Mouse (Mus musculus) spleen, postnatal 4 days (tissue): Measurements from ENCODE around the gene Litaf.
"Not testable (repeated sequence)": the region's sequence is repeated elsewhere in the genome, so short reads cannot be mapped to it uniquely, and the experiment has no call there.

Experiments used
- DNase-seq, 2 experiments: peaks; one replicate each; pipeline ENCODE4 v3.0.0; 2022; ENCODE audit warnings: low spot score in 2 of 2

Litaf gene

DNA sequence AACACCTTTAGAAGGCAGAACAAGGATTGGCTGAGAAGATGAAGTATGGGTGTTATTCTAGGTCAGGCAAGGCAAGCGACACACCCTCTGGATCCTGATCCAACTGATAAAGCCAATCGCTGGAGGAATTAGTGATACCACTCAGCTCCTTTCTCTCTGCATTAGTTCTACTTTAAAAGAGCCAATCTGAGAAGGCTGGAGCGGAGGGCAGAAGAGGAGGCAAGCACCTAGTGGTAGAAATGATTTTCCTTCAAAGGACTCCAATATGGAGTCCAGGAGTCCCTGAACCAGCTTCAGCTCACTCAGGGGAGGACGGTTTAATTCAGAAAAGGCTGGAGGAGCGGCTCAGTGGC, 74.2 kb downstream of the Litaf start:
- no peak for DNase-seq

DNA sequence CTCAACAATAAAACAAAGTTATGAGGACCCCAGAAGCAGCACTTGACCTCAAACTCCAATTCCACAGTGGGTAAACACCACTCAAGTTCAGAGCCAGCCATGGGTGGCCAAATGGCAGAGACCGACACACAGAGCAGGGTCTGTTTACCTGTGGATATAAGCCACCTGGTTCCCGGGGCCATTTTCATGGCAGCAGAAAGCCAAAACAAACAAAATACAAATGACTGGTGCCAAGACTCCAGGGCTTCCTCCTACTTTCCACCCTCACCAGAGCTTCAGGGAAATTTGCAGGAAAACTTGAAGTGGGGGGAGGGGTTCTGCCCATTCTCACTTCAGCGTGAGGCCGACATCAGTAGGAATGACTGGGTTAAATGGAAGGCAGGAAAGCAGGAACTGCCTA, 75.2 kb downstream of the Litaf start:
- no peak for DNase-seq

DNA sequence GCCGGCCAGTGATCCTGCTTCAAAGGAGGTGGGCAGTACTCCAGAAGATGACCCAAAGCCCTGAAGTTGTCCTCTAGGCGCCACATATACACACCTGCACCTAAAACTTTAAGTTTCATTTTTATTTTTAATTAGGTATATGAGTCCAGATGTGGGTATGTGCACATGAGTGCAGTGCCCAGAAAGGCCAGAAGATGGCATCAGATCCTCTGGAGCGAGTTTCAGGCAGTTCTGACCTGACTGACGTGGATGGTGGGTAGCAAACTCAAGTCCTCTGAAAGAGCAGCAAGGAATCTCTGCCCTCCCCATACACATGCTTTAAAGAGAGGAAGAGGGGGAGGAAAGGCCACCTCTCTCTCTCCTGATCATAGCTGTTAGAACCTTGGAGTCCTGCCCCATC, 76.1 kb downstream of the Litaf start:
- peak in 1 of 2 experiments; percentile 29 for DNase-seq

DNA sequence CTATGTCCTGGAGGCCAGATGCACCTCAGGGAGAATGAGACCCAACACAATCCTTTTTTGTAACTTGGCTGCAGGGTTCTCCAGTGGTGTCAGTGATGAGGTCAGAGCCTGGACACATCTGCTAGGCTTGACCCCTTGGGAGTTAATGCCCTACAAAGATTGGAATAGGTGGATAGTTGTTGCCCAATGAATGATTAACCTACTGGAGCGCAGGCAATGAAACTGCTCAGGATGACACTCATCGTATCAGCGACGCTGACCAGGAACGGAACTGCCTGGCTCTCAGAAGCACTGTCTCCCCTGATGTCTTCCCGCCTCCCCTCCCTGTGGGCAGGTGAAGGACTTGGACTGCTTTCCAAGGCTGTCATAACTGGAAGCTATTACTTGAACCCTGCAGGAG, 76.6 kb downstream of the Litaf start:
- DNase-seq, result no peak

DNA sequence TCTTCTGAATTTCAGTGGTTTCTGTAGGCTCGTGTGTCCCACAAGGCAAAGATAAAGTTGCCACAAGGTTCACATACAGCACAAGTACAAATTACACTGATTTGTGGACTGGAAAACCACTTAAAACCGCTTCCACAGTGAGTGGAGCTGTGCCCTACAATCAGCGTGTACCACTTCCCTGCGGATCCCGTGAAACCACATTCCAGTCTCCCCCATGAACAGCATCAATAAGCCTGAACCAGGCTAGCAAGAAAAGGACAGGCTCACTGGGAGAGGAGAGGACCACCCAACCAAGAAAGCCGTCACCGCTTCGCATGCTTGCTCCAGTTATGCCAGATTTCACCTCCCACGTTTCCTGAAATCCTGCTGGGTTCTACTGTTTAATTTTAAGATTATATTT, 77.7 kb downstream of the Litaf start:
- no peak for DNase-seq

DNA sequence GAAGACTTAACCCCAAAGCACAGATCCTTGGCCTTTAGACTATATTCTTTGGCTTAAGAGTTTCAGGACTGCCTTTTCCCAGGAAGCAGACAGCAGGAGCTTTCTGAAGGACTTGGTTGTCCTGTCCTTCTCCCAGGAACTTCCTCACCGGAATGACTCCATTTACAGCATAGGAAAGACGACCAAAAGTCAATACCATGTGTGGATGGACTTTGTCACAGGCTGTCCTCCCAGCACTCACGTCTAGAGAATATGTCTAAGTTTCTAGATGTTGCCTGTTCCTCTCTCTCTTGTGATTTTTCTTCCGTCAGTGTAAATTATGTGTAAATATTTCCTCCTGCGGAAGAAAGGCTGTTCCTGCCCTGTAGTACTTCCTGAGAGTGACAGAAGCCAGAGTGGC, 81.4 kb downstream of the Litaf start:
- DNase-seq, result no peak

DNA sequence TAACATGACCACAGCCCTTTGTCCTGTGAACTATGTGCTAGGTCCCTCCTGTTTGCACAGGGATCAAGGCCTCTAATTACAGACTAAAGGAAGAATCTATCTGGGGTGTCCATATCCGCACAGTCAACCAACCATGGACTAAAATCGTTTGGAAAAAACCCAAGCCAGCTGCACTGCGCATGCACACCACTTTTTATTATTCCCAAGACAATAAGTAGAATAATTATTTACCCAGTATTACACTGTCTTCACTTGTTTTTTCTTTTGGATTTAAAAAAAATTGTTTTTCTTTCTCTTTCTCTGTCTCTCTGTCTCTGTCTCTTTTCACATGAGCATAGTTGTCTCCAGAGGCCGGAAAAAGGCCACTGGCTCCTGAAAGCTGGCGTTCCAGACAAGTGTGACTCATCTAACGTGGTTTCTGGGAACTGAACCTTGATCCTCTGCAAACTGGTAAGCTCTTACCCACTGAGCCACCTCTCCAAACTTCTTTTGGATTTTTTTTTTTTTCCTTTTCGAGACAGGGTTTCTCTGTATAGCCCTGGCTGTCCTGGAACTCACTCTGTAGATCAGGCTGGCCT, 84.4 kb downstream of the Litaf start:
- no peak for DNase-seq

DNA sequence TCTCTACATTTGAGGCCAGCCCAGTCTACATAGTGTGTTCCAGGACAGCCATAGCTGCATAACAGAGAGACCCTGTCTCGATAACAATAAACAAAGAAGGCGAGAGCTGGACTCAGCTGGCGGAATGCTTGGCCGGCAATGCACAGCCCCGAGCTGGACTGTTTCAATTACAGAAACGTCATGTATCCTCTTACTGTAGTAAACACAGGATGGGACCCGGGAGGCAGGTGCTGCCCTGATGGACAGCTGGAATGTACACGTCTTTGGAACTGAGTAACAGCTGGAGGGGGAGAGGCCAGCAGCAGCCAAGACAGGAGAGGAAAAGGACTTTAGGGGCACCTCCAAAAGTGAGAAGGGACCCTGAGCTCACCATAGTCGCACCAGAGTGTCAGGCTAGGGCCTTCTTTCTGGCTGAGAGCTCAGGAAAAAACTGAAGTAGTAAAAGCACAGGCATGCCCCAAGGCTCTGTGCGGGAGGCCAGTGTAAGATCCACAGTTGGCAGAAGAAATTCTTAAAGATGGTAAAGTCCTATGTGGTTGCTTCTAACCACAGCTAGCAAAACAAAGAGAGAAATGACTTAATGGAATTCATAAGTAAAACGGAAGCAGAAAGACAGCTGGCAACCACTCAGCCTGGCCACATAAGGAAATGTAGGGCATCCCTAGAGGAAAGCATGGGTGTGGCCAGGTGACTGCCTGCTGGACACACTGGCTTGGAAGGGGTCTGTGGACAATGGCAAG, 86.7 kb downstream of the Litaf start:
- DNase-seq, result no peak

DNA sequence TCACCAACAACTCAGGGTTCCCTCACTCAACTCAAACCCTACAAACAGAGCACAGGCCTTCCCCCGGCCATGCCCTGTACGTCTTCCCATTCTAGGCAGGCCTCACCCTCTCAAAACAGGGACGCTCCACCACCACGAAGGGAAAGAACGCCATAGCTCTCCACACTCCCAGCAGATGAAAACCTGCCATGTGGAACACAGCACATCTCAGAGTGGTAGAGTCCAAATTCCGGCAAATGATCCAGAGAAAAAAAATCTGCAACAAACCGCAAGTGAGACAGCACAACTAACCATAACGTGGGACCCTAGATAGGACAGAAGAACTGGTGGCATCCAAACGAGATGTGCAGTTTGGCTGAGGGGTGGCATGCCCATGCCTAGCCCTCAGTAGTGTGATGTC, 88.1 kb downstream of the Litaf start:
- DNase-seq, result no peak

DNA sequence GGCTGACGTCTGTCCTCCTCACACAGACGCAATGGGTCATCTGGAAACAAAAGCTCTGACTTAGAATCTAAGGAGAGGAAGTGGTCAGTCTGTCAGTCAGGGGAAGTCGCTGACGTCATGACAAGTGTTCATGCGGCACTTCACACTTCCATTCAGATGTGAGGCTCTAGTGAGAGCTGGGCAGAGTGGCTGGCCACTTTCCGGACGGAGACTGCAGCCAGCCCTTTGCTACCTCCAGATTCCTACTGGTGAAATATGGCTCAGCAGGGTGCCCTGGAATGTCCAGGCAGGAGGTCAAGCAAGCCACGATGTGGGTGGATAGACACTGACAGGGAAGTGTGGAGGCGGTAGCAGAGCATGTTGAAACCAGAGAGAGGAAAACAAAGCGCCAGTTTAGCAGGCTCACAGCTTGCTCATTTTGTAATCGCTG, 89.7 kb downstream of the Litaf start:
- DNase-seq, result no peak

DNA sequence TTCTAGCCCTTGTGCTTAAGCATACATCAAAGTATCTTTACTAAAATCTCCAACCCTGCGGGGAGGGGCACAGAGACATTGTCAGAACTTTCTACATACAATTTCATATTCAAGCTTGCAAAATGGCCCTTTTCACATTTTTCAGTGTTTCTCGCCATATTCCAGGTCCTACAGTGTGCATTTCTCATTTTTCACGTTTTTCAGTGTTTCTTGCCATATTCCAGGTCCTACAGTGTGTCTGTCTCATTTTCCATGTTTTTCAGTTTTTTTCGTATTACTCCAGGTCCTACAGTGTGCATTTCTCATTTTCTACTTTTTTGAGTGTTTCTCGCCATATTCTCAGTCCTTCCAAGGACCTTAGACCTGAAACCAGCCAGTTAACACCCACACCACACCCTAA, 91.0 kb downstream of the Litaf start:
- peak in 1 of 2 experiments; percentile 78 for DNase-seq

DNA sequence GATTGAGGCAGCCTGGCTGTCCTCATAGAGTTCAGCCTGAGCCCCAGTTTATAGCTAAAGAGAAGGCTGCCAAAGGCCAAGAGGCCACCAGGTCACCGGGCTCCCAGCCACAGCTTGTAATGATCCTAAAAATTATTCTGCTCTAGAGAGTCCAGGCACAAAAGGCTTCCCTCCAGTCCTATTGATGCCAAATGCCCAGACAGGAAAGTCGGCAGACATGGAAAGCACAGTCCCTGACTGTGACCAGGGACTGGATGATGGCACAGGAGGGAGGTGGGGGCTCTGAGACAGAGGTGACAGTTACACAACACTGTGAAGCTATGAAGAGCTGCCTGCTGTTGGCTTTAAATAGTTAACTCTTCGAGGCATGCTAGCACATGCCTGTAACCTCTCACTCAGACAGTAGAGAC, 91.9 kb downstream of the Litaf start:
- DNase-seq, result no peak

DNA sequence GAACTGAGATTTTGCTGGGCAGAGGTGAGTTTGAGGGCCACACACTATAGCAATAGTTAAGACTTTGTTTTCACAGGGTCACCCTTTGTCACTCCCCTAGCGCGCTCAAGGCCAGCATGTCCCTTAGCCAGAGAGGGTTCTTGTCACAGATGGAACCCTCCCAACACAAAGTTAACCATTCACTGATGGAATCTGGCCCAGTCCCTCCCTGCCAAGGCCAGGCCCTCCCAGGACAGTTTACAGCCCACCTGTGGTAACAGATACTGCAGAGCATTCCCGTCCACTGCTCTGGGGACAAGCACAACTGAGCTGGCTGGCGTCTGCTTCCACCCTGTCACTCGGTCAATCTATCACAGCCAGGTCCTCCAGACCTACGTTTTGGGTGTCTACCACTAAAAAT, 93.7 kb downstream of the Litaf start:
- DNase-seq, result no peak

DNA sequence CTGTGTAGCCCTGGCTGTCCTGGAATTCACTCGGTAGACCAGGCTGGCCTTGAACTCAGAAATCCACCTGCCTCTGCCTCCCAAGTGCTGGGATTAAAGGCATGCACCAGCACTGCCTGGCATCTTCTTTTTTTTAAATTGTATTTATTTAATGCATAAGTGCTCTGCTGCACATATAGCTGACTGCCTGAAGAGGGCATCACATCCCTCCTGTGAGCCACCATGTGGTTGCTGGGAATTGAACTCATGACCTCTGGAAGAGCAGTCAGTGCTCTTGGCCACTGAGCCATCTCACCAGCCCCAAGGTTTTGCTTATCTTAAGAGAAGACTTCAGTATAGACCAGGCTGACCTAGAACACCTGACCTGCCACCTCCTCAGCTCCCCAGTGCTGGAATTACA, 96.0 kb downstream of the Litaf start:
- not testable (repeated sequence) for DNase-seq

DNA sequence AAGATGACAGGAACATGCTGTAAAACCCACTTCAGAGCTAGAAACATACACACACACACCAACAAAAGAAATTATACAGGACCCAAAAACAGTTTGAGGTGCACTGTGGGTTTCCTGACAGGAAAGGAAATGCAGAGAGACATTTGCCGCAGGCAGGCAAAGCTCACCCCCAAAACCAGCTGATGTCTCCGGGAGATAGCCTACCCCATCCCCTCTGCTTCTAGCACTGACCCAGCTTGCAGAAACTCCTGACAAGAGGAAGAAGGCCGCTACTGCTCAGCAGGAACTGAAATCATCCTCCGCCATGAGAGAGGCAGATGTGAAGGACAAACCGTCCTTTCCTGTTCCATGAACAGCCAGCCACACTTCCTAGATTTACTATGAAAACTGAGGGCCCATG, 96.6 kb downstream of the Litaf start:
- DNase-seq, result no peak

DNA sequence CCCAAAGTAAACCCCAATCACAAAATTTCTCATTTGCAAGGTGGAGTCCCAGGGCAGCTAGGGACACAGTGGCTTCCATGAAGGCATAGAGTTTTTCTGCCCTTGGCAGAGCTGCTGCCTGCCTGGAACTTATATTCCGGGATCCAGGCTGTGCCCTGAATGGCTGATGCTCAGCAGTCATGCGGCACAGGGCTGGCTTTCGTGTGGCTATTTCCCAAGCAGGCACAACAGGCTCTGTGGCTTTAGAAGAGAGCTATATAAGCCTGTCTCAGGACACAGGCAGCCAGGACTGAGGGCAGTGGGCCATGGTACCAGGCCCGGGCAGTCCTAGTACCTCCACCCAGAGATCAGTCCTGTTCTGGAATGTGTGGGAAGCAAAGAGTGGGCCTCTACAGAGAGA, 97.7 kb downstream of the Litaf start:
- DNase-seq, result no peak

DNA sequence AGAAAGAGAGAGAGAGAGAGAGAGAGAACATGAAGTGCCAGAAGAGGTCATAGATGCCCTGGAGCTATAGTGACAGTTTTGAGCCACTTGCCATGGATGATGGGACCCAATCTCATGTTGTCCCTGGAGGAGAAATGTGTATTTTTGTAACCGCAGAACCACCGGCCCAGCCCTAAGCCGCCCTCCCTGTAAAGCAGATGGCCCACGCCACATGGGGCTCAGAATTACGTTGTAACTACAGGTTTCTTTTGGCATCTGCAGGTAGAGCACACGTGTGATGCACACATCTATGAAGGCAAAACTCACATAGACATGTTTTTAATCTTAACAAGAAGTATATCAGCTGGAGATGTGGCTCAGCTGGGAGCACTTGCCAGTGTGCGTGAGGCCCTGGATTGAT, 98.2 kb downstream of the Litaf start:
- DNase-seq, result no peak

DNA sequence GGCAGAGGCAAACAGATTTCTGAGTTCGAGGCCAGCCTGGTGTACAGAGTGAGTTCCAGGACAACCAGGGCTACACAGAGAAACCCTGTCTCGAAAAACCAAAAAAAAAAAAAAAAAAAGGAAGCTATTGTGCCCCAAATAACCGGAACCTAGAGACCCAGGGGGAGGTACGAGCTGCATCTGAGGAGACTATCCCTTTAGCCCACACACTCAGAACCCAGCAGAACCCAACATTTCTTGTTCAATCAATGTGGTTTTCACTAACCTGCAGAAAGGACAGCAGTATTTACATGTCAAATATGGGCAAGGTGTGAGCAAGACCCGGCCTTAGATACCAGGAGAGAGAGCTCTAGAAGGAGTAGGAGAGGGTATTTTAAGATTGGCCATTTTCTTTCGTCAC, 98.9 kb downstream of the Litaf start:
- no peak for DNase-seq

DNA sequence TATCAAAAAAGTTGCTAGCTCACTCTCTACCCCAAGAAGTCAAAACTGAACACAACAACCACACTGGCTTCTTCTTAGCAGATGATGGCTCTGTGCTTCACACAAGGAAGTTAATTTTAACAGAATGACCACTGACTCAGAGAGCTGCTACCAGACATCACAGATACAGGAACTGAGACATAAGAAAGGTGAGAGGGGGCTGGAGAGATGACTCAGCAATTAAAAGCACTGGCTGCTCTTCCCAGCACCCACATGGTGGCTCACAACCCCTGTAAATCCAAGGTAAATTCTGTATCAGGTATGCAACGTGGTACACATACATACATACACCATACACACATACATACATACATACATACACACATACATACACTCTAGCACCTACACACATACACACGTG, 100.9 kb downstream of the Litaf start:
- no peak for DNase-seq

DNA sequence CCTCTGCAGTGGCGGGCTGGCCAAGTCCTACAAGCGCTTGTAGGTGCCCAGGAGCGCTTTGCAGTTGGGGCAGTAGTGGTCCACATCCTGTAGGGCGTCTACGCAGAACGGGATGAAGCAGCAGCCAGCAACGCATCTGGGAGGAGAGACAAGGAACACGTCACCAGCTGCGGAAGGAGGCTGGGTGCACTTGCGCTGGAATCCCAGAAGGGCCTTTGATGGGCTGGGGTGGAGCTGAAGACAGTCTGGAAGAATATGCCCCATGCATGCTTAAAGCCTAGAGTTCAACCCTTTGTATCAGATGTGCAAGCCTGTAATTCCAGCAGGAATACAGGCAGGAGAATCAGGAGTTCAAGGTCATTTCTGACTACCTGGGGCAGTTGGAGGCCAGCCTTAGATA, 105.0 kb downstream of the Litaf start:
- no peak for DNase-seq

DNA sequence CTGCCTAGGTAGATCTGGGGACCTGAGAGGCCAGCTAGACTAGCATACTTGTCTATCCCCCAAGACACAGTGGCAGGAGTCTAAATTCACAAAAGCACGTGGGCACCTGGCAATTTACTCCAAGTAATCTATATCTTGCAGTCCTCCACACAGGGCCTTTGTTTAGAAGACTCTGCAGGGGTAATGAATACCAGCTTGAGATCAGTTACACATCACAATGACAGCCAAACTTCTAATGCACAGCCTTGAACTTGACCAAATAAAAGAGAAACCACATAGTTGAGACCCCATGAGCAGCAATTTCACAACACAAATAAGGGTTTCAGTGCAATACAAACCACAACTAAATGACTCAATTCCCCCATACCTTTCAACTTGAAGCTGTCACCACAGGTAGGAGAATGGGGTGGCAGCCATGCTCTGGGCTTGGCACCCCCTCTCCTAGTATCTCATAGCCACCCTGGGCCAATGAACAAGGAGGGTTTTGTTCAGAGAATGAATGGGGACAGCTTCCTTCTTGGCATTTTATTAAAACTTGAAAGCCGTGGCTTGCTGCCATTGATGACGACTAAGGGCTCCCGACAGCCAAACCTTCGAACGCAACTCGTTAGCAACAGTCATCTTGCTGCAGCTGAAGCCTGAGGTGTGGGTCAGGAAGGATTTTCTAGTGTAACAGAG, 107.1 kb downstream of the Litaf start:
- DNase-seq, result no peak

DNA sequence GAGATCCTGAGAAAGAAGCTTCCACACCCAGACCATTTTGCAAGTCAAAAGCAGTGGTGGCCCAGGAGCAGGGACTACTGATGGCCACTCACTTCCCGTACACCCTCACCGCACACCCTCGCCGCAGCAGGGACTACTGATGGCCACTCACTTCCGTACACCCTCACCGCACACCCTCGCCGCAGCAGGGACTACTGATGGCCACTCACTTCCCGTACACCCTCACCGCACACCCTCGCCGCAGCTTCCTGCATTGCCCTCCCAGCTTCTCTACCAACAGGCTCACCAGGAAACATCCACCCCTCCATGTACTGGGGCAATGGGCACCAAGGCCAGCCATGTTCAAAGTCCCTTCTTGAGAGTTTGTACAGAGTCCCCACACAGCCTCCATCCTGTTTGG, 107.7 kb downstream of the Litaf start:
- not testable (repeated sequence) for DNase-seq

DNA sequence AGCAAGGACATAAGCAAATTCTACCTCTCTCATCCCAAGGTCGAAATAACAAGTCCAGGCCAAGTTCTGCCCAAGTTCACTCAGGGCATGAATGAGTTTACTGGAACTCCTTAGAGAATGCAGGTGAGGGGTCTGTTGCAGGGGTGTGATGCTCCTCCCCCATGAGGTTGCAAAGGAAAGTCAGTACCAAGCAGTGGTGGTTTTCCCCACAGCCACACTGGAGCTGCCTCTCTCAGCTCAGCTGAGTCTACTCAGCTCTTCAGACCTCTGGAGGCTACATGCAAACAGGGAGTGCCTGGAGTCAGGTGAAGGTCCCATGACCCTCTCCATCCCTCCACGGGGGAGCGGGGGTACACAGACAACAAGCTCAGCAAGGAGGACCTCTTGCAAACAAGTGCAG, 108.2 kb downstream of the Litaf start:
- DNase-seq, result no peak
